Mouse (Mus musculus) heart, embryonic 12.5 days (tissue): Measurements from ENCODE around the gene Foxp4. TPM values are rescaled to one million over a fixed set of nuclear protein-coding genes. Genes with fewer than 3 reads are reported as not detected.

Experiments
- ATAC-seq: fragments of 200-750 bp; cut with Nextera tagmentation; 2 replicates; pipeline ENCODE4 v1.8.0; 2017; ENCODE audit warnings: moderate TSS enrichment, moderate library complexity; ENCODE audit not compliant: insufficient number of reproducible peaks, low FRiP score
- H3K27ac ChIP-seq: fragments of 300-500 bp; sonication (generic); 2 replicates; pipeline ENCODE4 v1.5.1; 2016; ENCODE audit warnings: mild to moderate bottlenecking, moderate library complexity; ENCODE audit not compliant: poor library complexity, severe bottlenecking
- H3K27me3 ChIP-seq: fragments of 300-500 bp; sonication (generic); replicated peaks from 2 replicates; pipeline ENCODE4 v1.6.1; 2016; ENCODE audit warnings: mild to moderate bottlenecking, moderate library complexity
- H3K36me3 ChIP-seq: fragments of 300-500 bp; sonication (generic); 2 replicates; pipeline ENCODE4 v1.6.1; 2016; ENCODE audit warnings: mild to moderate bottlenecking, moderate library complexity
- H3K4me1 ChIP-seq: fragments of 300-500 bp; sonication (generic); replicated peaks from 2 replicates; pipeline ENCODE4 v1.6.1; 2016; ENCODE audit warnings: mild to moderate bottlenecking
- H3K4me2 ChIP-seq: fragments of 300-500 bp; sonication (generic); 2 replicates; pipeline ENCODE4 v1.6.1; 2016; ENCODE audit warnings: mild to moderate bottlenecking, moderate library complexity
- H3K4me3 ChIP-seq: fragments of 300-500 bp; sonication (generic); 2 replicates; pipeline ENCODE4 v1.5.1; 2016; ENCODE audit warnings: mild to moderate bottlenecking
- H3K9ac ChIP-seq: fragments of 300-500 bp; sonication (generic); 2 replicates; pipeline ENCODE4 v1.6.1; 2016; ENCODE audit warnings: mild to moderate bottlenecking, moderate library complexity
- H3K9me3 ChIP-seq: fragments of 300-500 bp; sonication (generic); replicated peaks from 2 replicates; pipeline ENCODE4 v1.6.1; 2016; ENCODE audit warnings: mild to moderate bottlenecking, moderate library complexity
- WGBS: fragments of 180-500 bp; shearing (Covaris S2); methylation state at CpG from one replicate; pipeline ENCODE4 v1.1.7; 2016; 5-methylcytosine and 5-hydroxymethylcytosine counted together
- polyA plus RNA-seq: library from polyadenylated mRNA; unstranded; fragments of >200 nt; fragmentation: Nextera tagmentation; extraction: Ambion mirVana; gene quantifications from 2 replicates; pipeline ENCODE4 v1.2.1, GENCODE M21; 2016

Gene Foxp4
- polyA plus RNA-seq, 1 experiment from 2014 or later: 20.7 TPM

DNA sequence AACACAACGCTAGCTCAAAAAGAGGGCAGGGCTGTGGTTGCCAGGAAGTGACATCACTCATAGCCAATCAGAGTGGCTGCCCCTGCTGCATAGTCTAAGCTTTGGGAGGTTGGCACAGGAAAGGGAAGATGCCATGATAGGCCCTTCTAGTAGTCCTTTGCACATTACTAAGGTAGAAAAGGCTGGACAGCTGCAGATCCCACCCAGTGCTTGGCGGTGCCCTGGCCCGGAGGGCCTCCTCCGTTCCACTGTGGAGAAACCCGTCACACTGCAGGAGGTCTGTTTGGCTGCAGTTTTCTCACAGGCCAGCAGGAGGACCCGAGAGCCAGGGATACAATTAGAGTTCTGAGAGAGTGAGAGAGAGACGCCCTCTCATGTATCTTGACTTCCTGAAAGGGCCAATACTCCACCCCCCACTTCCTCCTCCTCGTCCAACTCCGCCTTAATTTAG is 51.1 kb downstream of the Foxp4 start:
- Histone ChIP-seq H3K4me3 (no peak overlapping the region), H3K36me3 (peaks cover 77% of the 10 kb centered on the region), H3K4me2 (peak overlapping the region; percentile 48; the same call in 1 of the 2 replicates), H3K9me3 (no peaks in the 10 kb centered on the region), H3K4me1 (peaks cover 21% of the 10 kb centered on the region), H3K9ac (no peak overlapping the region), H3K27me3 (no peaks in the 10 kb centered on the region), H3K27ac (no peak overlapping the region)
- 6% methylated on average over 9 of the region's 9 CpGs for WGBS
- ATAC-seq: peak; percentile 37

DNA sequence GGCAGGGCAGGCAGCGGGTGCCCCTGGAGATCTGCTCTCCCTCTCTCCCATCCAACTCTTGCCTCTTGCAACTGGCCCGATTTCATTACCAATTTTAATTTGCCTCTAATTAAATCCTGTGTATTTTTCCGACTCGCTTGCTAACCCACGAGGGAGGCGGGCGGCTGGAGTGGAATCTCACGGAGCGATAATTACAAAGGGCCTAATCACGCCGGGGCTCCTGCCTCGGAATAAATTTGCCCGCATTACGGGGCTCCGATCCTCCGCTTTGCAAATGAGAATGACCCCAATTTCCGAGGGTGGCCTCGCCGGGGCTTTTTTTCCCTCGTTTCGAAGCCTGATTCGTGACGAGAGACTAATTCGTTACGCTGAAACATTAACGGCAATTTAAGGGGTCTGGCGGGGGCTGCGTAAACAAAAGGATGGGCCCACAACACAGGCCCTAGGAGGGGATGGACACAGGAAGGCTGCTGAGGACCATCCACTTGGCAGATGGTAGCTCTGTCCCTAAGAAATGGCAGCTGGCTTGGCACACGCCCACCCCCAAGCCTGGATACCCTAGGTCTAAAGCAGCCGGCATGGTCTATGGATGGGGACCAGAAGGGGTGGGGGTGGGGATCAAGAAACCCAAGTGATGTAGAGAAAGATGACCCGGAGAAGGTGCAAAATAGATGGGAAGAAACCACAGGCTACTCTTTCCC is 52.0 kb downstream of the Foxp4 start:
- H3K4me2 ChIP-seq: no peak overlapping the region
- H3K27me3 ChIP-seq: no peaks in the 10 kb centered on the region
- 93% methylated on average over 31 of the region's 31 CpGs for WGBS
- H3K9ac ChIP-seq: no peak overlapping the region
- no peak overlapping the region for H3K27ac ChIP-seq
- no peaks in the 10 kb centered on the region for H3K9me3 ChIP-seq
- no peak overlapping the region for H3K4me3 ChIP-seq
- no peak for ATAC-seq
- peaks cover 12% of the 10 kb centered on the region for H3K4me1 ChIP-seq
- H3K36me3 ChIP-seq: peaks cover 80% of the 10 kb centered on the region

DNA sequence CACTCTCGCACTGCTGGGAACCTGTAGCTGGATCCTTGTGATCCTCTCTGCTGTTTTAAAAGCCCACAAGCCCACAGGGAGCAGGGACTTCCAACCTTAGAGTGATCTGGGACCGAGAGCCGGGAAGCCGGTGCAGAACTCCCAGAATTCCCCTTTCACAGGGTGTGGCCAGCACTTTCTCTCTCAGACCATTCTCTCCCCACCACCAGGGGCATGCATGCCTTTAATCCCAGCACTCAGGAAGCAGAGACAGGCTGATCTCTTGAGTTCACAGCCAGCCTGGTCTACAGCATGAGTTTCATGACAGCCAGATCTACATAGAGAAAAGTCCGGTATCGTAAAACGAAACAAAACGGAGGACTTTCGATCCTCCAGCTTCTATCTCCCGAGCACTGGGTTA is 54.6 kb downstream of the Foxp4 start:
- no peak for ATAC-seq
- H3K4me2 ChIP-seq: no peak overlapping the region
- H3K27ac ChIP-seq: no peak overlapping the region
- H3K36me3 ChIP-seq: peaks cover 69% of the 10 kb centered on the region
- H3K9ac ChIP-seq: no peak overlapping the region
- no peaks in the 10 kb centered on the region for H3K9me3 ChIP-seq
- 91% methylated on average over 10 of the region's 10 CpGs for WGBS
- H3K27me3 ChIP-seq: no peaks in the 10 kb centered on the region
- H3K4me3 ChIP-seq: no peak overlapping the region
- peaks cover 11% of the 10 kb centered on the region for H3K4me1 ChIP-seq

DNA sequence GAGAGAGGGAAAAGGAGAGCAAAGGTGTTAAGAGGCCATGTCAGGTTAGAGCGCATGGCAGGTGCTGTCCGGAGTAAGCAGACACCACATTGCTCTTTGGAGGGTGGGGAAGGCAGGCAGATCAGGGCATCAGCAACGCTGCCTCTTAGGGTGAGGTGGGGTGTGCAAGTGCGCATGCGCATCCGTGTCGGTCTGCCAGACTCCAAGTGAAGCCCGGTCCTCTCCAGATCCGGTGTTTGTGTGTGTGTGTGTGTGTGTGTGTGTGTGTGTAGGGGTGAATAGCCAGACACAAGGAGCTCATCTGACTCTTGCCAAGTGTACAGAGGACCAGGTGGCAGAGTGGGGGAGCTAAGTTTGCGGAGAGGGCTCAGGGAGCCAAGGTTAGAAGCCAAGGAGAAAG is 58.4 kb downstream of the Foxp4 start:
- ATAC-seq: no peak
- H3K27ac ChIP-seq: no peak overlapping the region
- no peaks in the 10 kb centered on the region for H3K9me3 ChIP-seq
- H3K27me3 ChIP-seq: no peaks in the 10 kb centered on the region
- H3K4me3 ChIP-seq: no peak overlapping the region
- H3K9ac ChIP-seq: no peak overlapping the region
- H3K4me1 ChIP-seq: peaks cover 13% of the 10 kb centered on the region
- no peak overlapping the region for H3K4me2 ChIP-seq
- 67% methylated on average over 10 of the region's 10 CpGs for WGBS
- H3K36me3 ChIP-seq: peaks cover 42% of the 10 kb centered on the region

DNA sequence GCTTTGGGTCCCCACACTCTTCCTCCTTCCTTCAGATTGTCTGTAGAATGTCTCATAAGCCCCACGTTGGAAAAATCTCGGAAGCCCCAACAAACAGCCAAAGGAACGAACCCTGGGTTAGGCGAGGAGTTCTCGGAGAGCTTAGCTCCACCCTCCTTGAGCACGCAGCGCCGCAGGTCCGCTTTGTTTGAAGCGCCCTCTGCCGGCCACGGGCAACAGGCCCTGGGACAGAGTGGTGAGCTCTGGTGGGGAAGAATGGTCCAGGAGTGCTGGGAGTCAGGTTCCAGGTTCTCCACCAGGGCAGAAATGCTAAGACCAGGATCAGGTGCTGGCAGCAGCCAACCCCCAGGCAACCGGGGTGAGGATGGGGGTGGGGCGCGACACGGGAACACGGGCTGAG is 59.9 kb downstream of the Foxp4 start:
- Histone ChIP-seq H3K27me3 (no peaks in the 10 kb centered on the region), H3K4me3 (no peak overlapping the region), H3K4me1 (peaks cover 20% of the 10 kb centered on the region), H3K36me3 (peaks cover 26% of the 10 kb centered on the region), H3K9ac (no peak overlapping the region), H3K9me3 (no peaks in the 10 kb centered on the region), H3K4me2 (peak overlapping the region; percentile 57), H3K27ac (no peak overlapping the region)
- WGBS: 3% methylated on average over 17 of the region's 17 CpGs
- peak; percentile 63; the same call in 1 of the 2 replicates for ATAC-seq

DNA sequence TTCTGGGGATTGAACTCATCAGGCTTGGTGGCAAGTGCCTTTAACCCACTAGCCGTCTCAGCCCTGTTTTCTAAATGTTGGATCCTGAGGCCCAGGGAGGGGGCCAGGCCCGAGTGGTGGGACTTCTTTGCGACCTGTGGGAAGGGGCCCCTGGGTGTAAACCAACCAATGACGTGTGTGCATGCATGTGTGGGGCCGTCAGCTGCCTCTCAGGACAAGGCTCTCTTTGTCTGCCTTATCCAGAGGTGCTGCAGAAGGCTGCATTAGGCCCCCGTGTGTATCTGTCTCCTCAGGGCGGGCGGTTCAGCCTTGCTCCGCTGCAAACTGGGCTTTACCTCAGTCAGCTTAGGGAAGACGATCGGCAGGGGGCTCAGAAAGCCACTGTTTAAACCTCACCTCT is 61.0 kb downstream of the Foxp4 start:
- H3K36me3 ChIP-seq: peaks cover 16% of the 10 kb centered on the region
- no peaks in the 10 kb centered on the region for H3K9me3 ChIP-seq
- peaks cover 20% of the 10 kb centered on the region for H3K4me1 ChIP-seq
- ATAC-seq: no peak
- H3K27me3 ChIP-seq: no peaks in the 10 kb centered on the region
- peak overlapping the region; percentile 26; the same call in 1 of the 2 replicates for H3K4me2 ChIP-seq
- H3K9ac ChIP-seq: peak overlapping the region; percentile 42; the same call in 1 of the 2 replicates
- peak overlapping the region; percentile 8; the same call in 1 of the 2 replicates for H3K27ac ChIP-seq
- H3K4me3 ChIP-seq: no peak overlapping the region
- 17% methylated on average over 11 of the region's 11 CpGs for WGBS

DNA sequence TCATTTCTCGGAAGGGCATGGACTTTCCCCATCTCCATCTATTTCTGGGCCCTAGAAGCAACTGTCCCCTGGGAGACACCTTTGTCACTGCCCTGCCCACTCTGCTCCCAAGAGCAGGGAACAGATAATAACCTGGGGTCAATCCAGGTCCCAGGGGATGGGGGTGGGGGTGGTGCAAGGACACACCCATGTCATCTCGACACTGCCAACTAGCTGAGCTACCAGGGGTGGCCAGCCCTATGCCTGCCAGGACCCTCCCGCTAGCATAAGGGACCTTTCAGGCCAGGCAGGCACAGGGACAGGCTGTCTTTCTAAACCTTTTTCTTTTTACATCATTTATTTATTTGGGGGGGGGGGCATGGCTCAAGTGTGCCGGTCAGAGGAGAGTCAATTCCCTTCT is 61.4 kb downstream of the Foxp4 start:
- H3K4me1 ChIP-seq: peaks cover 20% of the 10 kb centered on the region
- peak overlapping the region; percentile 8; the same call in 1 of the 2 replicates for H3K27ac ChIP-seq
- H3K4me2 ChIP-seq: no peak overlapping the region
- no peak overlapping the region for H3K4me3 ChIP-seq
- 52% methylated on average over 4 of the region's 4 CpGs for WGBS
- no peaks in the 10 kb centered on the region for H3K27me3 ChIP-seq
- peaks cover 11% of the 10 kb centered on the region for H3K36me3 ChIP-seq
- 0 out of 2 replicates have a peak, but pooled peaks cover under 1% of the 10 kb centered on the region for H3K9me3 ChIP-seq
- ATAC-seq: no peak
- no peak overlapping the region for H3K9ac ChIP-seq

DNA sequence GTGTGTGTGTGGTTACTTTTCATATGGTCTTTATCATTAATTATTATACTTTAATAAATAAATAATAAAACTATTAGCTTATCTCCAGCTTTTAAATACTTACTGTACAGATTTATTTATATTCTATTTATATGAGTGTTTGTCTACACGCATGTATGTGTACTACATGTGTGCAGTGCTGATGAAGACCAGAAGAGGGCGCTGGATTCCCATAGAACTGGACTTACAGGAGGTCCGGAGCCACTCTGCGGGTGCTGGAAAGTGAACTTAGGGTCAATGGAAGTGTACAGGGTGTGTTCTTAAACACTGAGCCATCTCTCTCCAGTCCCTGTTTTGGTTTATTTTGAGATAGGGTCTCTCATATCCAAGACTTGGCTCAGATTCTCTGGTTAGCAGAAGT is 68.9 kb downstream of the Foxp4 start:
- Histone ChIP-seq H3K4me2 (no peak overlapping the region), H3K36me3 (no peaks in the 10 kb centered on the region), H3K4me1 (peaks cover 20% of the 10 kb centered on the region), H3K9me3 (0 out of 2 replicates have a peak, but pooled peaks cover 12% of the 10 kb centered on the region), H3K27me3 (no peaks in the 10 kb centered on the region), H3K4me3 (no peak overlapping the region), H3K9ac (no peak overlapping the region), H3K27ac (no peak overlapping the region)
- 77% methylated on average over 4 of the region's 4 CpGs for WGBS
- no peak for ATAC-seq

DNA sequence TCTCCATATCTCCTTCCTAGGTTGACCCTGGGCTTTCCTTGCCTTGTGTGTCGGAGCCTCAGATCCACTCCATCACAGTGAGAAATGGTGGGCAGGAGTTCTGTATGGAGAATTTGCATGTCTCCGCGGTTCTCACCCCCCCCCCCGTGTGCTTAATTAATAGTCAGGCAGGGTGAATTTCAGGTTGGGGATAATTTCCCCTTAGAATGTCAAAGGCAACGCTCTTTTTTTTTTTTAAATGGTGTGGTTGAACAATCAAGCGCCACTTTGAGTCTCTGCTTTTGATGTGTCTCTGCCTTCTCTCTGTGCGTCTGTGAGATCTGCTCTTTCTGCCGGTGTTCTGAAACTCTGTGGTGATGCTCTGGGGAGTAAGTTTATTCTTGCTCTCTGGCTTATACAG is 69.5 kb downstream of the Foxp4 start:
- 82% methylated on average over 8 of the region's 8 CpGs for WGBS
- Histone ChIP-seq H3K27ac (no peak overlapping the region), H3K27me3 (no peaks in the 10 kb centered on the region), H3K36me3 (no peaks in the 10 kb centered on the region), H3K9ac (no peak overlapping the region), H3K9me3 (0 out of 2 replicates have a peak, but pooled peaks cover 12% of the 10 kb centered on the region), H3K4me2 (no peak overlapping the region), H3K4me1 (peaks cover 24% of the 10 kb centered on the region), H3K4me3 (no peak overlapping the region)
- no peak for ATAC-seq

DNA sequence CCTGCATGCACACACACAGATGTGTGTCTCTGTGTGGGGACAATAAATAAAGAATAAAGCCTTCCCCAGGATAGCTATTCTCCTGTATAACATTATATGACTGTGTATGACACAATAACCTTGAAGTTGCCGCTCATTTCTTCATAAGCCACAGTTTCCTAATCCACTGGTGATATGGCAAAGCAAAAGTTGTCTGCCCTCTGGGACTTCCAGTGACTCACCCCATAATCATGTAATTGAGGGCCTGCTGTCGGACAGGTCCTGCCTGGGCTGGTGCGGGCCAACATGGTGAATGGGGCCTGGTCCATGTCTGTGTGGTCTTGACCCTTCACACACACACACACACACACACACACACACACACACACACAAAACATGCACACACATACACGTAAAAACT is 70.7 kb downstream of the Foxp4 start:
- Histone ChIP-seq H3K4me3 (no peak overlapping the region), H3K36me3 (no peaks in the 10 kb centered on the region), H3K4me1 (peaks cover 32% of the 10 kb centered on the region), H3K4me2 (no peak overlapping the region), H3K27ac (no peak overlapping the region), H3K27me3 (no peaks in the 10 kb centered on the region), H3K9me3 (0 out of 2 replicates have a peak, but pooled peaks cover 12% of the 10 kb centered on the region), H3K9ac (no peak overlapping the region)
- 78% methylated on average over 4 of the region's 4 CpGs for WGBS
- ATAC-seq: no peak

DNA sequence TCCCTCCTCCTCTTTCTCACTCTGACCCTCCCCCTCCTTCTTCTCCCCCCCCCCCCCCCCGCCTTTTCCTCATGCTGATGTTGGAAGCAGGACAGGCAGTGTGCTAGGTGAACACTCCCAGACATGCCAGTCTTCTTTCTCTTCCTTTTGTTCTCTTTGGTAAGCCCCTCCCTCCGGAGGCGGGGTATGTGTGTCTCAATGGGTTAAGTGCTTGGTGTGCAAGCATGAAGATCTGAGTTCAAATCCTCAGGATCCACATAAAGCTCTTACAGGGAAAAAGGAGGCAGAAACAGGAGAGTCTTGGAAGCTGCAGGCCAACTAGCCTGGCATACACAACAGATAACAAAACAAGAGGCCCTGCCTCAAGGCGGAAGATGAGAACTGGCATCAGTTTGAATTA is 71.1 kb downstream of the Foxp4 start:
- no peaks in the 10 kb centered on the region for H3K27me3 ChIP-seq
- H3K4me2 ChIP-seq: no peak overlapping the region
- H3K4me3 ChIP-seq: no peak overlapping the region
- no peak overlapping the region for H3K27ac ChIP-seq
- WGBS: 84% methylated on average over 3 of the region's 4 CpGs
- ATAC-seq: no peak
- H3K9me3 ChIP-seq: 0 out of 2 replicates have a peak, but pooled peaks cover 12% of the 10 kb centered on the region
- no peak overlapping the region for H3K9ac ChIP-seq
- H3K4me1 ChIP-seq: peaks cover 32% of the 10 kb centered on the region
- no peaks in the 10 kb centered on the region for H3K36me3 ChIP-seq
